In genomic region chr16:4754045-4754444, GRCm38 (mm10) we compare ENCODE assay signal across 20 mouse cellular contexts. TPM values are rescaled to one million over a fixed set of nuclear protein-coding genes. Genes with fewer than 3 reads are reported as not detected.
DNase-seq lines count a peak whose midpoint lies in the region; ATAC-seq and TF ChIP-seq lines count a peak whose summit lies in the region.
"Had no signal": no experiment of that assay in that cellular context is flagged by ENCODE, and none has a peak within 500 bp of the region (broad histone marks: within the 10 kb centered on the region; RNA-seq: fewer than 3 reads in every experiment).

No protein-coding gene starts in this region.

- peaks cover 10% of the 10 kb centered on the region for H3K36me3 ChIP-seq in heart, postnatal 0 days (replicated peaks; ENCODE audit: control insufficient read depth, insufficient read depth, low read length)
- no peaks in the 10 kb centered on the region for H3K36me3 ChIP-seq in midbrain, embryonic 11.5 days (ENCODE audit: control insufficient read depth, insufficient read depth, low read length)
- H3K36me3 ChIP-seq: embryonic facial prominence, embryonic 12.5 days; forebrain, embryonic 15.5 days had no signal

- DNase-seq in heart, postnatal 0 days (ENCODE audit: low spot score), result no peak
- DNase-seq in heart, adult 8-10 months (ENCODE audit: low spot score), result no peak
- DNase-seq in lung, postnatal 36 days, result peak; percentile 35
- DNase-seq in lung, adult 18-20 months, result no peak
- no peak for DNase-seq in midbrain, embryonic 11.5 days (ENCODE audit: low spot score, missing footprints)
- no peak for DNase-seq in spleen, adult 18-20 months
- DNase-seq: adrenal gland, adult 2 months; adrenal gland, postnatal 25 days; cerebellum, adult 11 months; cerebellum, adult 8-10 months; cerebellum, postnatal 14 days; gastrocnemius, postnatal 10 days; heart, postnatal 4 days had no signal

- H3K27me3 ChIP-seq in heart, postnatal 0 days (ENCODE audit: control insufficient read depth, insufficient read depth, low read length), result no peaks in the 10 kb centered on the region
- no peaks in the 10 kb centered on the region for H3K27me3 ChIP-seq in midbrain, embryonic 11.5 days (ENCODE audit: control insufficient read depth, insufficient read depth, low read length)
- H3K27me3 ChIP-seq: embryonic facial prominence, embryonic 12.5 days; forebrain, embryonic 15.5 days; heart, embryonic 15.5 days; hindbrain, embryonic 13.5 days had no signal

- H3K27ac ChIP-seq in heart, postnatal 0 days (ENCODE audit: low read depth), result peak overlapping the region; percentile 43; the same call in 1 of the 2 replicates
- H3K27ac ChIP-seq in midbrain, embryonic 11.5 days (ENCODE audit: low read depth, low read length), result no peak overlapping the region
- H3K27ac ChIP-seq: embryonic facial prominence, embryonic 12.5 days; forebrain, embryonic 15.5 days; heart, embryonic 15.5 days; hindbrain, embryonic 13.5 days; hindbrain, postnatal 0 days had no signal

- no peak for ATAC-seq in heart, postnatal 0 days (ENCODE audit: insufficient read depth, low read depth)
- ATAC-seq in granulocyte monocyte progenitor cell, adult 5-6 weeks (replicated peaks; ENCODE audit: poor library complexity, severe bottlenecking), result peak; percentile 55
- ATAC-seq in midbrain, embryonic 11.5 days (ENCODE audit: low FRiP score), result no peak
- ATAC-seq: forebrain, embryonic 15.5 days; hindbrain, postnatal 0 days had no signal

- WGBS in heart, postnatal 0 days, result 75% methylated on average over 3 of the region's 3 CpGs
- 91% methylated on average over 3 of the region's 3 CpGs for WGBS in midbrain, embryonic 11.5 days

- TF ChIP-seq EP300 in heart, postnatal 0 days (IDR thresholded peaks at IDR 0.05; ENCODE audit: low read depth), result no peak

- H3K4me2 ChIP-seq in heart, postnatal 0 days (ENCODE audit: low read depth, low read length), result no peak overlapping the region
- H3K4me2 ChIP-seq in midbrain, embryonic 11.5 days, result no peak overlapping the region
- H3K4me2 ChIP-seq: embryonic facial prominence, embryonic 12.5 days; forebrain, embryonic 15.5 days; heart, embryonic 11.5 days; hindbrain, embryonic 13.5 days had no signal

- peaks cover 23% of the 10 kb centered on the region for H3K4me1 ChIP-seq in heart, postnatal 0 days (ENCODE audit: control insufficient read depth, insufficient read depth)
- H3K4me1 ChIP-seq in midbrain, embryonic 11.5 days (ENCODE audit: control insufficient read depth, insufficient read depth, low read length), result no peaks in the 10 kb centered on the region
- H3K4me1 ChIP-seq: embryonic facial prominence, embryonic 12.5 days had no signal

- TF ChIP-seq CTCF in heart, postnatal 0 days (IDR thresholded peaks at IDR 0.05; ENCODE audit: low read depth), result no peak

- H3K4me3 ChIP-seq in heart, postnatal 0 days (ENCODE audit: low read depth, low read length), result no peak overlapping the region
- H3K4me3 ChIP-seq in midbrain, embryonic 11.5 days (ENCODE audit: low read depth, low read length), result no peak overlapping the region
- H3K4me3 ChIP-seq: embryonic facial prominence, embryonic 12.5 days; forebrain, embryonic 15.5 days; heart, embryonic 15.5 days; hindbrain, embryonic 13.5 days had no signal

- no peak overlapping the region for H3K9ac ChIP-seq in heart, postnatal 0 days (replicated peaks; ENCODE audit: low read depth, low read length)
- H3K9ac ChIP-seq in midbrain, embryonic 11.5 days (ENCODE audit: low read length), result no peak overlapping the region
- H3K9ac ChIP-seq: embryonic facial prominence, embryonic 12.5 days; forebrain, embryonic 15.5 days; heart, embryonic 15.5 days; hindbrain, embryonic 13.5 days had no signal

- H3K9me3 ChIP-seq in heart, postnatal 0 days (replicated peaks; ENCODE audit: control insufficient read depth, low read length), result no peaks in the 10 kb centered on the region
- no peaks in the 10 kb centered on the region for H3K9me3 ChIP-seq in midbrain, embryonic 11.5 days (ENCODE audit: control insufficient read depth, low read length)
- H3K9me3 ChIP-seq: embryonic facial prominence, embryonic 12.5 days; forebrain, embryonic 15.5 days; heart, embryonic 15.5 days; hindbrain, embryonic 13.5 days had no signal

RNA-seq across cellular contexts. Expression of gene Hmox2, which starts 27.9 kb away (rescaled TPM):
- total RNA-seq in heart, postnatal 0 days (2014; rRNA removed; ENCODE audit: low replicate concordance), result 53.1 and 56.8 TPM in 2 replicates
- polyA plus RNA-seq in heart, postnatal 0 days (2015; fragmentation: Nextera tagmentation; extraction: Ambion mirVana), result 87.0 and 91.1 TPM in 2 replicates
- total RNA-seq in heart, adult 8-10 months (2022), result 10 to 100 TPM; 70.0 to 78.7 (median 75.8) TPM
- total RNA-seq in granulocyte monocyte progenitor cell, adult 5-6 weeks (2014; fragmentation: Nextera tagmentation), result 70.2 and 73.0 TPM in 2 replicates
- total RNA-seq in granulocyte monocyte progenitor cell, adult 5-6 weeks (2017), result 77.2 and 95.9 TPM in 2 replicates
- polyA plus RNA-seq in midbrain, embryonic 11.5 days (2014; fragmentation: Nextera tagmentation; extraction: Ambion mirVana), result 82.2 and 82.7 TPM in 2 replicates

RNA-seq across cellular contexts. Expression of gene Nmral1, which starts 34.9 kb away (rescaled TPM):
- 12.4 and 21.1 TPM in 2 replicates for total RNA-seq in heart, postnatal 0 days (2014; rRNA removed; ENCODE audit: low replicate concordance)
- 8.6 and 9.8 TPM in 2 replicates for polyA plus RNA-seq in heart, postnatal 0 days (2015; fragmentation: Nextera tagmentation; extraction: Ambion mirVana)
- total RNA-seq in heart, adult 8-10 months (2022), result 1 to 10 TPM; 1.7 to 2.1 (median 2.0) TPM
- 50.8 and 61.6 TPM in 2 replicates for total RNA-seq in granulocyte monocyte progenitor cell, adult 5-6 weeks (2014; fragmentation: Nextera tagmentation)
- 75.7 and 82.9 TPM in 2 replicates for total RNA-seq in granulocyte monocyte progenitor cell, adult 5-6 weeks (2017)
- 174 and 191 TPM in 2 replicates for polyA plus RNA-seq in midbrain, embryonic 11.5 days (2014; fragmentation: Nextera tagmentation; extraction: Ambion mirVana)

RNA-seq across cellular contexts. Expression of gene Cdip1, which starts 36.0 kb away (rescaled TPM):
- 149 and 160 TPM in 2 replicates for total RNA-seq in heart, postnatal 0 days (2014; rRNA removed; ENCODE audit: low replicate concordance)
- 121 and 123 TPM in 2 replicates for polyA plus RNA-seq in heart, postnatal 0 days (2015; fragmentation: Nextera tagmentation; extraction: Ambion mirVana)
- 10 to 100 TPM; 61.1 to 68.9 (median 65.8) TPM for total RNA-seq in heart, adult 8-10 months (2022)
- 22.2 and 26.0 TPM in 2 replicates for total RNA-seq in granulocyte monocyte progenitor cell, adult 5-6 weeks (2014; fragmentation: Nextera tagmentation)
- total RNA-seq in granulocyte monocyte progenitor cell, adult 5-6 weeks (2017), result 11.4 and 13.1 TPM in 2 replicates
- polyA plus RNA-seq in midbrain, embryonic 11.5 days (2014; fragmentation: Nextera tagmentation; extraction: Ambion mirVana), result 85.7 and 85.8 TPM in 2 replicates
